Mouse (Mus musculus) embryonic facial prominence, embryonic 15.5 days (tissue): Measurements from ENCODE around the gene Actg1. TPM values are rescaled to one million over a fixed set of nuclear protein-coding genes. Genes with fewer than 3 reads are reported as not detected.

ENCODE experiments used
- ATAC-seq: fragments of 200-750 bp; cut with Nextera tagmentation; 2 replicates; pipeline ENCODE4 v1.8.0; 2017; ENCODE audit warnings: low read depth, moderate TSS enrichment; ENCODE audit not compliant: insufficient number of reproducible peaks, low FRiP score, low TSS enrichment
- H3K27ac ChIP-seq: fragments of 300-500 bp; sonication (generic); replicated peaks from 2 replicates; pipeline ENCODE4 v1.5.1; 2015; ENCODE audit warnings: mild to moderate bottlenecking, inconsistent platforms
- H3K27me3 ChIP-seq: fragments of 300-500 bp; sonication (generic); 2 replicates; pipeline ENCODE4 v1.6.1; 2015; ENCODE audit warnings: inconsistent platforms
- H3K36me3 ChIP-seq: fragments of 300-500 bp; sonication (generic); 2 replicates; pipeline ENCODE4 v1.6.1; 2015; ENCODE audit warnings: mild to moderate bottlenecking, inconsistent platforms
- H3K4me1 ChIP-seq: fragments of 300-500 bp; sonication (generic); 2 replicates; pipeline ENCODE4 v1.6.1; 2015; ENCODE audit warnings: inconsistent platforms
- H3K4me2 ChIP-seq: fragments of 300-500 bp; sonication (generic); replicated peaks from 2 replicates; pipeline ENCODE4 v1.6.1; 2015; ENCODE audit warnings: mild to moderate bottlenecking, inconsistent platforms
- H3K4me3 ChIP-seq: fragments of 300-500 bp; sonication (generic); replicated peaks from 2 replicates; pipeline ENCODE4 v1.5.1; 2015; ENCODE audit warnings: mild to moderate bottlenecking, inconsistent platforms
- H3K9ac ChIP-seq: fragments of 300-500 bp; sonication (generic); 2 replicates; pipeline ENCODE4 v1.6.1; 2015; ENCODE audit warnings: inconsistent platforms
- H3K9me3 ChIP-seq: fragments of 300-500 bp; sonication (generic); replicated peaks from 2 replicates; pipeline ENCODE4 v1.6.1; 2016; ENCODE audit warnings: inconsistent platforms
- WGBS: fragments of 180-500 bp; shearing (Covaris S2); methylation state at CpG from one replicate; pipeline ENCODE4 v1.1.7; 2015; 5-methylcytosine and 5-hydroxymethylcytosine counted together
- polyA plus RNA-seq: library from polyadenylated mRNA; unstranded; fragments of >200 nt; fragmentation: Nextera tagmentation; extraction: Ambion mirVana; gene quantifications from 2 replicates; pipeline ENCODE4 v1.2.1, GENCODE M21; 2015

The Actg1 gene
- polyA plus RNA-seq, 1 experiment from 2014 or later, result 2,279 TPM

GRCm38 (mm10) chr11:120377337-120377736, 29.0 kb upstream of the Actg1 start:
- ATAC-seq, result no peak
- Histone ChIP-seq H3K4me2 (peak overlapping the region; percentile 94), H3K9me3 (no peaks in the 10 kb centered on the region), H3K36me3 (peaks cover 65% of the 10 kb centered on the region), H3K4me1 (peaks cover 30% of the 10 kb centered on the region), H3K27ac (no peak overlapping the region), H3K27me3 (no peaks in the 10 kb centered on the region), H3K4me3 (peak overlapping the region; percentile 85), H3K9ac (peak overlapping the region; percentile 85)
- WGBS, result 54% methylated on average over 10 of the region's 10 CpGs

DNA sequence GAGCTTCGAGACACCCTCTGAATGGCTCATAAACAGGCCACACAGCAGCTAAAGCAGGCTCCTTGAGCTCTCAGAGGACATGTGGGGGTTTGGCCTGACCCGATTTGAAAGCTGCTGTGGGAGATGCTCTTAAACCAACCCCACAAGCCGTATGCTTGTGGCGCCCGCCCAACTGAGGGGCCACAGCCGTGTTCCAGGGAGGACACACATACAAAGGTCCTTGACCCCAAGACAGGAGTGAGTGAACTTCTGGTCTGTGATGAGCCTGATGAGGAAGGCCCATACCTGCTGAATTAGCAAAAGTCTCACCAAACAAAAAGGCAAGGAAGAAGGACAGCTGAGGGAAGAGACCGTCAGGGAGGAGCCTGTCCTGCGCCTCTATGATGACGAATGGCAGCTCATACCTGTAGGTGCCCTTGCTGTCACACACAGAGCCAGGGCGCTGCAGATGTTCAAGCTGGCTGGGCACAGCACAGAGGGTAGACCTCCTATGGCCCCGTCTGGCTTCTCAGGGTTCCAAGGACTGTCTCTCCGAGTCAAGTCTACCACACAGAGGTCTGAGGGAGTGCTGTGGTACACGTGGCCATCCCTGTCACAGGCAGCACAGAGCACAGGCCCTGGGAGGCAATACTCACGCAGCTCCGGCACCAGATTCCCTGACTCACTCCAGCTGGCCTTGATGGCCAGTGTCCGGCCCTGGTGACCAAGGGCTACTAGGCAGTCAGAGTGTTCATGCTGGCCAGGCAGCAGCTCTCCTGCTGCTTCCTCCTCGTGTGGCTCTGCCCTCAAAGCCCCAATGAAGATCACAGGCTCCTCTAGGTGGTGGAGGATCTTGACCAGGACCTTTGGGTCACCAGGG, 28.2 kb upstream of the Actg1 start:
- no peaks in the 10 kb centered on the region for H3K9me3 ChIP-seq
- H3K4me3 ChIP-seq, result peak overlapping the region; percentile 85; the same call in 1 of the 2 replicates
- 89% methylated on average over 17 of the region's 17 CpGs for WGBS
- no peak overlapping the region for H3K4me2 ChIP-seq
- H3K27me3 ChIP-seq, result no peaks in the 10 kb centered on the region
- ATAC-seq, result no peak
- H3K4me1 ChIP-seq, result peaks cover 30% of the 10 kb centered on the region
- H3K27ac ChIP-seq, result no peak overlapping the region
- peaks cover 65% of the 10 kb centered on the region for H3K36me3 ChIP-seq
- peak overlapping the region; percentile 85; the same call in 1 of the 2 replicates for H3K9ac ChIP-seq

GRCm38 (mm10) chr11:120375324-120375723, 27.0 kb upstream of the Actg1 start:
- no peaks in the 10 kb centered on the region for H3K27me3 ChIP-seq
- H3K27ac ChIP-seq, result no peak overlapping the region
- H3K4me2 ChIP-seq, result no peak overlapping the region
- no peak overlapping the region for H3K9ac ChIP-seq
- WGBS, result 90% methylated on average over 10 of the region's 10 CpGs
- no peak for ATAC-seq
- no peaks in the 10 kb centered on the region for H3K9me3 ChIP-seq
- H3K4me1 ChIP-seq, result peaks cover 30% of the 10 kb centered on the region
- H3K4me3 ChIP-seq, result no peak overlapping the region
- peaks cover 66% of the 10 kb centered on the region for H3K36me3 ChIP-seq

DNA sequence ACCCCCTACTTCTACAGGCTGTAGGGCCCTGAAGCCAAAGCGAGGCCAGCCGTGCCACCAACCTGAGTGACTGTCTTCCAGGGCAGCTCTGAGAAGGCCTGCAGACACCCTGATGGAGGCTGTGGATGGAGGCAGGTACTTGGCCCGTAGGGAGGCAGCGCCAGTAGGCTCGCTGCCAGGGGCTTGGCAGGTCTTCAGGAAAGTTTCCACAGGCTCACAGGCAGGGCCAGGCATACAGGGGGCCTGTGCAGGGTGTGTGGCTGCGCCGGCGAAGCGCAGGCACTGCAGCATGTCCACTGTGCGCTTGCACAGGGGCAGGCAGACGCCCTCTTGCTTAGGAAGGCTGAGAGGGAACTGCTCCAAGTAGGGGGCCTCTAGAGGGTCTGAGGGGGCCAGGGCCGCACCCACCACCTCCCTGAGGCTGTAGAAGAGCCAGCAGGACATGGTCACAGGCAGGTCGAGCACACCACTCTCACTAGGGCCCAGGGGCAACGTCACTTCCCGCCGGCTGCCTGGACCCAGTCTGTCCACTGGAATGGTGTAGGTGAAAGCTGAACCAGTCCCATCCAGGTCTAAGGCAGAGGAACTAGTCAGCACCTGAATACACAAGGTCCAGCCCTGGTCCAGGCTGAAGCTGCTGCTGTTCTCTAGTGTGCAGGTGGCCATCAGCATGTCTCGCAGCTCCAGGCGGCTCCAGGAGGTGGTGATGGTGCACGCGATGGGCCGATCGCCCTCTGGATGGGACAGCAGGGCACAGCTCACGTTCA, 25.7 kb upstream of the Actg1 start:
- H3K27ac ChIP-seq, result no peak overlapping the region
- 83% methylated on average over 23 of the region's 23 CpGs for WGBS

DNA sequence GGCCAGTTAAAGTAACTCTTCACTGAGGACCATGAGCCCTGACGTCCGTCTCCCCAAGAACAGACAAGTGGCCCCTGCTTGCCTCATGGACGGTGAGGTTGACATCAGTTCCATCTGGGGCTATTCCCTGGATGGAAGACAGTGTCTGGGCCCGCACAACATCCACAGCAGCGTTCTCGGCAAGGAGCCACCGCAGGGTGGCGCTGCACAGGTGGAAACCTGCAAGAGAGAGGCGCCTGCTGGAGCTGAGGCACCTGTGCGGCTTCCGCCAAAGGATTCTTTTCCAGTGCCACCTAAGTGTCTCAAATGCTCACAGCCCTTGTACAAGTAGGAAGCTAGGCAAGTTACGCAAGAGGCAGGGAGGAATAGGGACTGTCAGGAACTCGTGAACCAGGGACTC, 24.7 kb upstream of the Actg1 start:
- ATAC-seq, result no peak
- H3K4me1 ChIP-seq, result peaks cover 26% of the 10 kb centered on the region
- H3K27ac ChIP-seq, result no peak overlapping the region
- no peak overlapping the region for H3K4me2 ChIP-seq
- no peaks in the 10 kb centered on the region for H3K9me3 ChIP-seq
- H3K4me3 ChIP-seq, result no peak overlapping the region
- H3K27me3 ChIP-seq, result no peaks in the 10 kb centered on the region
- 64% methylated on average over 13 of the region's 13 CpGs for WGBS
- H3K9ac ChIP-seq, result no peak overlapping the region
- H3K36me3 ChIP-seq, result peaks cover 76% of the 10 kb centered on the region

More for the DNA sequence above, 25.7 kb upstream of the Actg1 start:
- Histone ChIP-seq H3K4me1 (peaks cover 31% of the 10 kb centered on the region), H3K9ac (no peak overlapping the region), H3K9me3 (no peaks in the 10 kb centered on the region), H3K36me3 (peaks cover 71% of the 10 kb centered on the region), H3K4me2 (no peak overlapping the region), H3K27me3 (no peaks in the 10 kb centered on the region), H3K4me3 (no peak overlapping the region)
- ATAC-seq, result no peak

DNA sequence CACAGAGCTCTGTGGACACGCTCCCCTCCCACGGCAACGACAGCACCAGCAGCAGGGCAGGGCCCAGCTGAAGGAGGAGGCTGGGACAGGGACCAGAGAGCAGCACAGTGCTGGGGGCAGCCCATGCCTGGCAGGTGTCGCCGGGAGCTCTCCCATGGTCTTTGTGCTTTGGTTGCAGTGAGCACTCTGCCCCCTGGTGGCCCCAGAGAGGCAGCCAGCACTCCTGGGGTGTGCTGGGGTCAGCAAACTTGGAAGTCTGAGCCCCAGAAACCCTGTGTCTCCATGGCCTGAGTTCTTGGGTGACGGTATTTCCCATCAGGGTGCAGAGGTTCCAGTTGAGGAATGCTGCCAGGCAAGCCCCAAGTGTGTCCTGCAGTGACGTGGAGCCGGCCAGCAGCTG, 21.3 kb upstream of the Actg1 start:
- Histone ChIP-seq H3K27me3 (no peaks in the 10 kb centered on the region), H3K4me2 (no peak overlapping the region), H3K4me1 (peaks cover 25% of the 10 kb centered on the region), H3K9me3 (no peaks in the 10 kb centered on the region), H3K27ac (0 out of 2 replicates have a peak overlapping the region, but pooled peaks have one; percentile 8), H3K9ac (0 out of 2 replicates have a peak overlapping the region, but pooled peaks have one; percentile 2), H3K4me3 (no peak overlapping the region), H3K36me3 (peaks cover 55% of the 10 kb centered on the region)
- 31% methylated on average over 8 of the region's 8 CpGs for WGBS
- ATAC-seq, result 0 out of 2 replicates have a peak, but pooled peaks have one; percentile 49

GRCm38 (mm10) chr11:120366443-120367027, 18.2 kb upstream of the Actg1 start:
- WGBS, result 35% methylated on average over 7 of the region's 7 CpGs
- Histone ChIP-seq H3K4me1 (peaks cover 19% of the 10 kb centered on the region; the same call in 1 of the 2 replicates), H3K27ac (no peak overlapping the region), H3K4me3 (no peak overlapping the region), H3K9ac (no peak overlapping the region), H3K36me3 (peaks cover 29% of the 10 kb centered on the region), H3K27me3 (no peaks in the 10 kb centered on the region), H3K9me3 (no peaks in the 10 kb centered on the region), H3K4me2 (no peak overlapping the region)
- ATAC-seq, result no peak

DNA sequence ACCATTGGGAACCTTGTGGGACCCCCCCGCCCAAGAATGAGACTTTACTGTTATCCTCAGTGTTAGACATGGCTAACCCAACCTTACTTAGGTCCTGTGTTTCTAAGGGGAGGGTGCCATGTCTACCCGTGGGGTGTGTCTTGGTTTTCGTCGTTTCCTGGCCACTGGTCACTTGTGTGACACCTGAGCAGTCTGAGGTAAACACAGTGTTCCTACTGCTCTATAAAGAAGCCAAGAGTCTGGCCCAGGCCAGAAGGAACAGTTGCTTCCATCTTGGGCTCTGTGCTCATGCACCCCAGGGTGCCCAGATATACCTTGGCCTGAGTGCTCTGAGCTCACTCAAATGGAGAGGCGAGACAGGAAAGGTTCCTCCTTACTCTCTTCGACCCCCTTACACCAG, 14.5 kb upstream of the Actg1 start:
- Histone ChIP-seq H3K4me2 (no peak overlapping the region), H3K36me3 (no peaks in the 10 kb centered on the region), H3K4me1 (peaks cover 31% of the 10 kb centered on the region), H3K9me3 (no peaks in the 10 kb centered on the region), H3K27ac (no peak overlapping the region), H3K9ac (no peak overlapping the region), H3K27me3 (no peaks in the 10 kb centered on the region), H3K4me3 (no peak overlapping the region)
- WGBS, result 83% methylated on average over 6 of the region's 6 CpGs
- no peak for ATAC-seq

- H3K9ac ChIP-seq, result no peak within 1 kb of the TSS
These were observed 13.0 kb upstream of the Actg1 start, which contains the start of gene Fscn2 for GRCm38 (mm10) chr11:120361295-120361694. Fscn2 (plus strand) TSS chr11:120361534.

DNA sequence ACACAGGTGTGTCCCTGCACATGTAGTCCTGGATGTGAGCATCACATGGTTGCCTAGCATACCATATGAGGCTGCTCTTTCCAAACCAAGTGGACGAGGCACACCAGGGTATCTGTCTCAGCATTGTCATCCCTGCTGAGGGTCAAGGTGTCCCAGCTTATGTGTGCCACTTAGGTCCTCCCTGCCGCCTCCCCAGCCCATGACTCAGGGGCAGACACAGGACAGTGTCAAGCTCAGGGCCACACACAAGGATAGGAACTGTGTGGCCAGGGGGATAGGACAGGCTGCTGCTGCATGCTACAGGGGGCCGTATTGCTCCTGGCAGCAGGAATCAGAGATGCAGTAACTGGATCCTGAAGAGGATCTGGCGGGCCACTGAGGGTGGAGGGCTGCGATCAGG, 12.4 kb upstream of the Actg1 start:
- no peak overlapping the region for H3K27ac ChIP-seq
- H3K9ac ChIP-seq, result no peak overlapping the region
- ATAC-seq, result no peak
- H3K4me1 ChIP-seq, result peaks cover 30% of the 10 kb centered on the region
- no peaks in the 10 kb centered on the region for H3K36me3 ChIP-seq
- WGBS, result 55% methylated on average over 5 of the region's 5 CpGs
- H3K27me3 ChIP-seq, result no peaks in the 10 kb centered on the region
- H3K9me3 ChIP-seq, result no peaks in the 10 kb centered on the region
- no peak overlapping the region for H3K4me3 ChIP-seq
- H3K4me2 ChIP-seq, result no peak overlapping the region

More at GRCm38 (mm10) chr11:120361295-120361694, 13.0 kb upstream of the Actg1 start, which contains the start of gene Fscn2:
- no peak within 1 kb of the TSS for H3K4me3 ChIP-seq
- no peaks in the 10 kb centered on the region for H3K36me3 ChIP-seq
- H3K27me3 ChIP-seq, result no peaks in the 10 kb centered on the region
- no peaks in the 10 kb centered on the region for H3K9me3 ChIP-seq
- peaks cover 33% of the 10 kb centered on the region for H3K4me1 ChIP-seq
- no peak for ATAC-seq
- no peak within 1 kb of the TSS for H3K4me2 ChIP-seq
- no peak within 1 kb of the TSS for H3K27ac ChIP-seq
- WGBS, result 65% methylated on average over 10 of the region's 10 CpGs

DNA sequence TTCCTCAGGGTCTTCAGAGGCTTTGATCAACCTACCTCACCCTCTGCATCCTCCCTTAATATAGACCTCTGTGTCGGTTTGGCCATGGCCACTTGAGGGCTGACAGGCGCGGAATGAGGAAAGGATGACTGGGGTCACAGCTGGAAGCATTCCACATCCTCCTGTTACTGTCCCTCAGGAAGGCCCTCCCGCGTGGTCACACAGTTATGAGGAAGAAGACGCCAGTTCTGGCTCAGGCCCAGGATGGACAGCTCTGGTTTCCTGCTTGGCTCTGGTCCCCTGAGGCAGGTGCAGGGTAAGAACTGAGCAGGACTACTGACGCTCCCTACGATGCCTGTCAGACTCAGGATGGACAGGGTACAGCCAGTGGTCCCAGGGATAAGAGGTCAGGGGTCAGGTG, 11.7 kb upstream of the Actg1 start:
- WGBS, result 41% methylated on average over 8 of the region's 8 CpGs
- H3K4me3 ChIP-seq, result no peak overlapping the region
- H3K4me2 ChIP-seq, result no peak overlapping the region
- no peaks in the 10 kb centered on the region for H3K36me3 ChIP-seq
- H3K27me3 ChIP-seq, result no peaks in the 10 kb centered on the region
- H3K9me3 ChIP-seq, result no peaks in the 10 kb centered on the region
- H3K9ac ChIP-seq, result no peak overlapping the region
- H3K4me1 ChIP-seq, result peaks cover 28% of the 10 kb centered on the region
- H3K27ac ChIP-seq, result no peak overlapping the region
- no peak for ATAC-seq
